Mouse (Mus musculus) lung, postnatal 0 days (tissue): ENCODE measurements at regions not wholly inside any gene's neighbourhood (a gene's known extent, or its start where the extent isn't known, plus 50 kb on each side); places are given as distances from the start of the nearest gene placed in this dataset.

Experiments used
- CTCF ChIP-seq: IDR thresholded peaks from 2 replicates; pipeline ENCODE4 v1.5.1; 2016; ENCODE audit warnings: antibody characterized with exemption, mild to moderate bottlenecking
- EP300 ChIP-seq: IDR thresholded peaks from 2 replicates; pipeline ENCODE4 v1.6.1; 2016; ENCODE audit warnings: antibody characterized with exemption, mild to moderate bottlenecking, control low read depth

GRCm38 (mm10) chr12:39587204-39587909, 450.5 kb downstream of the Arl4a start:
- TF ChIP-seq EP300 (no peak), CTCF (no peak)
